Mouse (Mus musculus) cerebellum, postnatal 36 days (tissue): ENCODE data around the gene Cd55b.
"Not testable (repeated sequence)": the region's sequence is repeated elsewhere in the genome, so short reads cannot be mapped to it uniquely, and the experiment has no call there.

Experiments used
- DNase-seq, 2 experiments: peaks; one replicate each; pipeline ENCODE4 v3.0.0; 2021 to 2022; ENCODE audit warnings: mixed read lengths in 2 of 2

Gene Cd55b

DNA sequence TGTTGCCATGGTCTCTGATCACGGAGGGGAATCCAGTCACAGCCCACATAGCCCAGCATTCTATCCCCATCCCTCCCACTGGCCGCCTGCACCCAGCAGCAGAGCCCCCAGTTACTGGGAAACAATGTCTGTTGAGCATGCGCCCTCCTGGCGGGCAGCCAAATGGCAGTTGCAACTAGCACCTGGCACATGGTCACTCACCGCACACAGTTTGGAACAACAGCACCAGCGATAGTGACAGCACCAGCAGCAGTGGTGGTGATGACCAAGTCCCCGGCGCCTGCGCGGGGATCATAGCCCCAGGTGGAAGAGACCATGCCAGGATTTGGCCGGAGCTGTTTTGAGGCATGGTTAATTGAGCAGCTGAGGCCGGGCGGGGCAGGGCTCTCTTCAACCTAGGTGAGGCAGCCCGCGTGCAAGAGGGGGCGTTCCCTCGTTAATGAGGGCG is at the start of gene Cd55b:
TSS of gene Cd55b (minus strand) at position 346 of the 448 bp plus-strand sequence.
- DNase-seq: peak; percentile 28 to 47

DNA sequence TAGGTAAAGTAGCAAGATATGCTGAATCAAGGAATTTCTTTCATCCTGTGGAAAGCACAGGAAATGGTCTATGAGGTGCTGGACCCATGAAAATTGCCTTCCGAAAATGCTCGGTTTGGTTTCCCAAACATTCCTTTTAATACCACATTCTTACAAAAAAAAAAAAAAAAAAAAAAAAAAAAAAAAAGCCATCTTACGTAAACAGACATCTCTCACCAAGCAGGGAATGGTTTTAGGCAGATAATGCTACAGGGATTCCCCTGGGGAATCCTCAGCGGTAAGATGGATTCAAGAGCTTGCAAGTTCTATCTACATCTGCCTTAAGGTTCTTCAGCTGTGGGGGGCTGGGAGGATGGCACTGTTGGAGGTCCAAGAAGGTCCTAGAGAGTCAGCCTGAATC is 47.3 kb upstream of the Cd55b start:
- no peak for DNase-seq

DNA sequence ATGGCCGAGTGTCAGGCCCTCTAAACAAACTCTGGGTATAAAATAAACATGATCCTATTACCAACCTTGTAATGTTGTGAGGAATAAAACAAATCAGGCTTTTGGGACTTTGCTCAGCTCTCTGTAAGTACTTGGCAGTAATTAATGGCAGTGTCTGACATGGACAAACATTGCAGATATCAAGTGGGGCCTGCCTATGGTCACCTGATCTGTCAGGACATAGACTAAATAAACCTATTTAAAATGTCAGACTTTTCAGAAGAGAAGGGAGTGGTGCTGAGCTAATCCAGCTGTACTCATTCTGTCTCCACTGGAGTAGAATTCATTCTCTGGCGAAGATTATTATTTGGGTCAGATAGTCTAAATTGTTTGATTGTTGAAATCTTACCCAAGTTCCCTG is 44.6 kb upstream of the Cd55b start:
- no peak for DNase-seq

DNA sequence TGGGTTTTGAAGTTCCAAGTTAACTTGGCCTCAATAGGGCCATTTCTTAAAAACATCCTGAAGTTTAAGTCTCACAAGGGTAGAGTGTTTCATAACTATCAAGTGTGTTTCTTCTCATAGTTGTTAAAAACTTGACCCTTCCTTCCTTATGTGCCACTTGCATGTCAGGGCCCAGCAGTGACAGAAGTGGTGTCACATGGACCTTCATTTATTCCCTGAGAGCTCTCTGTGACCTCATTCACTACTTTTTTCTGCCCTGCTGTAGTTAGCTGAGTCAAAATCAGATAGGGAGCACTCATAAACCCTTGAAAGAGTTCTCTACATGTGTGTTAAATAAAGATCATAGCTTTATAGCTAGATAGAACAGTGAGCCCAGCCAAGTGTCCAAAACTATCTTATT is 41.4 kb upstream of the Cd55b start:
- DNase-seq: no peak

DNA sequence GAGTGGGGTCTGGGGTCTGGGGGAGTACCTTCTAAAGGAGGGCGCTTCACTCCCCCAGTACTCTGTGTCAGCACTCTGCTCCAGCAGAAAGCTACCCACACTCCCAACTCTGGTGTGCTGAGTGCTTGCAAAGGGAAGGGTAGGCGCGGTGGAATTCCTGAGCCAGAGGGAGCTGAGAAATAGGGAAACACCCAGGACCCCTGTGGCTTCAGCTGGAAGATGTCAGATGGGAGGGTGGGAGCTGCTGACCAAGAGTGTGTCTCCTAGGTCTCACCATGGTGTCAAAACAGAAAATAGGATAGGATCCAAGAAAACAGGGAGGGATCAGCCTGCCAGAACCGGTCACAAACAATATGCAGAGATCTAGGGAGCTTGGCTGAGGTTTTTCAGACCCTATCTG is 40.1 kb upstream of the Cd55b start:
- DNase-seq: peak; percentile 6 to 15

DNA sequence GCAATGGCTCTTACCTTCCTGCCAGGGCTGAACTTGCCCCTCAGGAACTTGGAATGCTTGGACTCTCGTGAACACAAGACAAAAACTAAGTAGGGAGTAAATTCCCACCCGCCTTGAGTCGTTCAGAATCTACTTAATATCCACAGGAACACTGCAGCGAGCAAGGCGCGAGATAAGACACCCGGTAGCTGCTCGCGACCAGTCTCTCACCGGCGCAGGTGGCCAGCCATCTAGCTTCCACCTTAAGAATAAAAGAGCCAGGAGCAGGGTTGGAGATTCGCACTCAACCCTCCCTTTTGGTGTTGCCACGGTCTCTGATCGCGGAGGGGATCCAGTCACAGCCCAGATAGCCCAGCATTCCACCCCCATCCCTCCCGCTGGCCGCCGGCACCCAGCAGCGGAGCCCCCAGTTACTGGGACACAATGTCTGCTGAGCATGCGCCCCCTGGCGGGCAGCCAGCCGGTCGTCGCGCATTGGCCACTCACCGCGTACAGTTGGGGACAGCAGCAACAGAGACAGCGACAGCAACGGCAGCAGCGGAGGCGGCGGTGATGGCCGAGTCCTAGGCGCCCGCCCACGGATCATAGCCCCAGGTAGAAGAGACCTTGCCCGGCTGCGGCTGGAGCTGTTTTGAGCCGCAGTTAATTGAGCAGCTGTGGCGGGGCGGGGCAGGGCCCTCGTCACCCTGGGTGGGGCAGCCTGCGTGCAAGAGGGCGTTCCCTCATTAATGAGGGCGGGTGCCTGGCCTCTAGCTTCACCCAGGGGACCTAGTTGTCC is 39.5 kb upstream of the Cd55b start, which contains the start of gene Cd55:
TSS of gene Cd55 (minus strand) at position 661 of the 778 bp plus-strand sequence.
- DNase-seq: peak; percentile 75 to 80

DNA sequence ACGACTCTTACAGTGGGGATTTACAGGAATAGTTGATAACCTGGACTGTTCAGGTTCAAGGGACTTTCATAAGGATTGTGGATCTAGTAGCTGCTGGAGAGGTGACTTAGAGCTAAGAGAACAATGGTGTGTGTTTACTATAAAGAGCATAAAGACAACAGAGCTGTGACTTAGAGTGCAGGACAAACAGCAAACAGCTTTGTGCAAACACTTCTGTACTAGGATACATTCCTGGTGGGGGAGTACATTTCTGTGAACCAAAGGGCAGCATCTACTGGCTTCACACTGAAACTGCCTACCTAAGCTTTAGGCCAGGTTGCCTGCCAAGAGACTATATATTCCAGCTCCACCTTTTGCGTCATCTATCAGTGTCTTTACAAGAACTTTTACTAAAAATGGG is 32.3 kb upstream of the Cd55b start:
- DNase-seq: no peak

DNA sequence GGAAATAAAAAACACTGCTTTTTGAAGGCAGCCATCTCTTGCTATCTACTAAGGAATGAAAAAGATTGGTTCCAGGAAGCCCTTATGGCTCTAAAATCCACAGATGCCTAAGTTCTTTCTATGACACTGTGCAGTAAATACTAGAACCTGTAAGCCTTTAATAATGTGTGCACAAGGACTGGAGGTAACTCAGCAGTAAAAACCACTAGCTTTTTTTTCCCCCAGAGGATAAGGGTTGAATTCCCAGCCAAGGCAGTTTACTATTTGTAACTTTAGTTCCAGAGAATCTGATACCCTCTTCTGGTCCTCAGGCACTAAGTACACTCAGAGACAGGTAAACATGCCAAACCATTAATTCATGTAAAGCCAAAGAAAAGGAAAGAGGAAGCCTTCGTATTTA is 20.1 kb upstream of the Cd55b start:
- DNase-seq: not testable (repeated sequence)

DNA sequence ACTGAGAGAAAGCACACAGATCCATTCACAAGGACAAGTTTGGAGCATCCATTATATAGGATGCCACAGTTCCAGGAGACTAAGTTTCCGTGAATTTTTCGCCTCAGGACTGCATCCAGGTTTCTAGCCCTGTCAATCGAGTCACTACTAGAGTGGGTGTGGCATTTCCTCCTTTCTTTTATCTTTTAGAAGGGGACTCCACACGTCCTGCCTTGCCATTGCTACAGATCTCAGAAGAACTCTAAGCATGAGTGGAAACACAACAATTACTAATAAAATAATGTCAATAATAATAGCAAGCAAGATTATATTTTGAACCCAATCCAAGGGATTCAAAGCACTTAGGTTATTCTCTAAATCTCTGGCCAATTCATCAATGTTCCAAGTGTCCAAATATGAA is 8.1 kb upstream of the Cd55b start:
- DNase-seq: no peak

DNA sequence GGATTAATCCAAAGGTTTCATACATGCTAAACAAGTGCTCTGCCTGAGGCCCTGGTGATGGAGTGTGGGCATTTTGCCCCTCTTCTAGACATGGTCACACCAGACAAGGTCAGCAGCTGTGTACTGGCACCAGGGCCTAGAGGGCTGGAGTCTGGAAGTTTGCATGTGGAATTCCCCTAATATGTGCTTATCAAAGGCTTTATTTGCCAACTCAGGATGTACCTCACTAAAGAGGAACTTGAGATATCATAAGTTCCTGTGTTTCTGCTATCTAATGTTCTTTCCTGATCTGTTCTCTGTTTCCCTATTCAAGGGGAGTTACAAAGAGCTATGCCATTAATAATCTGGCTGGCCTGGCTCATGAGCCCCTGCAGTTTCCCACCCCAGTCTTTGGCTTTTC is 5.9 kb upstream of the Cd55b start:
- not testable (repeated sequence) for DNase-seq

DNA sequence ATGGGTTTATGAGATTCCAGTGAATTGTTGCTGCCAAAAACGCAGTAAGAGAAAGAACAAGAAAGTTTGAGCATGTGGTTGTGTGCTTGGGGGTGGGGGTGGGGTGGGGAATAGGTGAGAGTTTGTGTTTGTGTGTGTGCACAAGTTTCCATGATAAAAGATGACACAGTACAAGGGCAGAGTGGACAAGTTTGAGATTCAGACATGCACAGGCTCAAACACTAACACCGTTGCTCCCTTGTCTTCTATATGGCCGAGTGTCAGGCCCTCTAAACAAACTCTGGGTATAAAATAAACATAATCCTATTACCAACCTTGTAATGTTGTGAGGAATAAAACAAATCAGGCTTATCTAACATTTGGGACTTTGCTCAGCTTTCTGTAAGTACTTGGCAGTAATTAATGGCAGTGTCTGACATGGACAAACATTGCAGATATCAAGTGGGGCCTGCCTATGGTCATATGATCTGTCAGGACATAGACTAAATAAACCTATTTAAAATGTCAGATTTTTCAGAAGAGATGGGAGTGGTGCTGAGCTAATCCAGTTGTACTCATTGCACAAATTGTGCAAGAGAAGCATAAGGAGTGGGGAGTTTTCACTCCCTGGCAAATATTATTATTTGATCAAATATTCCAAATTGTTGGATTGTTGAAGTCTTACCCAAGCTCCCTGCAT is 4.5 kb upstream of the Cd55b start:
- DNase-seq: not testable (repeated sequence)

DNA sequence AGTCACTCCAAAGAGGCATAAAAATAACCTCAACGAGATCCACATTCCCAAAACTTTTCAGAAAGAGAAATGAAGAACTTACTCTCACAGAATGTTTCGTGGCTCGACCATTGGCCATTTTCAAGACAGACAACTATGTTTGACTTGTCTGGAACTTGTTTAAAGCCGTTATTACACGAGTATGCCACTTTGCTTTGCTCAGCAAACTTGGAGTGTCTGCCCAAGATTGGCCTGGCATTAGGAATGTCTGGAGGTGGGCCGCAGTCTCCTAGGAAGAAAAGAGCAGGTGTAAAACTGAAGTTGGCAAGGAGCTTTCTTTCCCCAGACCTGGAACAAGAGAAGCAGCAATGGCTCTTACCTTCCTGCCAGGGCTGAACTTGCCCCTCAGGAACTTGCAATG is 776 bp downstream of the Cd55b start:
- not testable (repeated sequence) for DNase-seq

DNA sequence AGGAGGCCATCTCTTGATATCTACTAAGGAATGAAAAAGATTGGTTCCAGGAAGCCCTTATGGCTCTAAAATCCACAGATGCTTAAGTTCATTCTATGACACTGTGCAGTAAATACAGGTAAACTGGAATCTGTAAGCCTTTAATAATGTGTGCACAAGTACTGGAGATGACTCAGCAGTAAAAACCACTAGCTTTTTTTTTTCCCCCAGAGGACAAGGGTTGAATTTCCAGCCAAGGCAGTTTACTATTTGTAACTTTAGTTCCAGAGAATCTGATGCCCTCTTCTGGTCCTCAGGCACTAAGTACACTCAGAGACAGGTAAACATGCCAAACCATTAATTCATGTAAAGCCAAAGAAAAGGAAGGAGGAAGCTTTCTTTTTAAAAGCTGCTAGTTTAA is 25.7 kb downstream of the Cd55b start:
- not testable (repeated sequence) for DNase-seq

DNA sequence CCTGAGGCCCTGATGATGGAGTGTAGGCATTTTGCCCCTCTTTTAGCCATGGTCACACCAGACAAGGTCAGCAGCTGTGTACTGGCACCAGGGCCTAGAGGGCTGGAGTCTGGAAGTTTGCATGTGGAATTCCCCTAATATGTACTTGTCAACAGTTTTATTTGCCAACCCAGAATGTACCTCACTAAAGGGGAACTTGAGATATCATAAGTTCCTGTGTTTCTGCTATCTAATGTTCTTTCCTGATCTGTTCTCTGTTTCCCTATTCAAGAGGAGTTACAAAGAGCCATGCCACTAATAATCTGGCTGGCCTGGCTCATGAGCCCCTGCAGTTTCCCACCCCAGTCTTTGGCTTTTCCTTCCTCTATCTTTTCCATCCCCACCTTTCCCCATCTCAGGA is 35.5 kb downstream of the Cd55b start:
- DNase-seq: not testable (repeated sequence)

DNA sequence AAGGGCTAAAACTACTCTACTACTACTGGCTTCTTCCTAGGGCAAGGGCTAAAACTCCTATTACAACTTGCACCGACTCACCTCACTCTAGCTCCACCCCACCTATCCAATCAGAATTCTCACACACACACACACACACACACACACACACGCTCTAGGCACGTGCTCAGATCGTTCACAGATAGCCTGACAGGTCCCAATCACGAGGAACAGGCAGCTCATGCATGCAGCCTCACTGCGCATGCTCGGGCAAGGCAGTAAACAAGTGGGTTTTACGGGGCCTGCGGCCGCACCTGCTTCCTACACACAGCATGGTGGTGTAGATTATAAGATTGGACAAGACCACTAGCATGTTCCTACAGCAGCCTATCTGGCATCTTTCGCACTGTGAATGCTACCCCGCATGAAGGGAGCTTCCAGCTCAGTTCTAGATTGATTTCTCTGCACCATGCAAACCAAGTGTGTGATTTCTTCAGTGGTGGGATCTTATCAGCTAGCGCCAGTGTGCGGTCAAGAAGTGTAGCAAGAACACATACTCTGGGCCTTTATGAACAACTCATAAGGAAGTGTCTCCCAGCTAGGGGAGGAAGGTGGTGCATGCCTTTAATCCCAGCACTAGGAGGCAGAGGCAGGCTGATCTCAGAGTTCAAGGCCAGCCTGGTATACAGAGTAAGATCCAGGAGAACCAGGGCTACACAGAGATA is 44.9 kb downstream of the Cd55b start:
- DNase-seq: no peak

DNA sequence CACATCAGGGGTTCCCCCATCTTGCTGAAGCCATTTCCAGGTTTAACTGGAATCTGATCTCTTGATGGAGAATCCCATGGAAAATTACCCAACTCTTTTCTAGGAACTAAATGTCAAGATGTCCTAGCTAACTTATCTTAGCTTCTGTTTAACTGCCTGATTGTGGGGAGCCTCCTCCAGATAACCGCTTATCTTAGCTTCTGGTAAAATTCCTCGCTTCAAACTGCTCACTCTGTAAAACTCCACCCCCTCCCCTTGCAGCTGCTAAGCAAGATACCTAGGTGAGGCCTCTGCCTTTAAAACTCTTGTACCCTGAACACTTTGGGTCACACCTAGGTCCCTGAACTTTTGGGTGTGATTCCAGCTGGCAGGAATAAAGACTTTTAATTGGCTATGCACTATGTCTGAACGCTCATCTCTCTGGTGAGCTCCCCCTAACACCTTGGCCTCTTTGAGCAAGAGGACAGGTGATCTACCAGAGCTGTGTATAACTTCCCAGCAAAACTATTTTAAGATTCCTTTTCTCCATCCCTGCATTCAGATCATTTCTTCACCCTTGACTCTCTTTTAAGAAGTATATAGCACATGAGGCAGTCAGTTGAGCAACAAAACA is 48.5 kb downstream of the Cd55b start:
- DNase-seq: no peak

DNA sequence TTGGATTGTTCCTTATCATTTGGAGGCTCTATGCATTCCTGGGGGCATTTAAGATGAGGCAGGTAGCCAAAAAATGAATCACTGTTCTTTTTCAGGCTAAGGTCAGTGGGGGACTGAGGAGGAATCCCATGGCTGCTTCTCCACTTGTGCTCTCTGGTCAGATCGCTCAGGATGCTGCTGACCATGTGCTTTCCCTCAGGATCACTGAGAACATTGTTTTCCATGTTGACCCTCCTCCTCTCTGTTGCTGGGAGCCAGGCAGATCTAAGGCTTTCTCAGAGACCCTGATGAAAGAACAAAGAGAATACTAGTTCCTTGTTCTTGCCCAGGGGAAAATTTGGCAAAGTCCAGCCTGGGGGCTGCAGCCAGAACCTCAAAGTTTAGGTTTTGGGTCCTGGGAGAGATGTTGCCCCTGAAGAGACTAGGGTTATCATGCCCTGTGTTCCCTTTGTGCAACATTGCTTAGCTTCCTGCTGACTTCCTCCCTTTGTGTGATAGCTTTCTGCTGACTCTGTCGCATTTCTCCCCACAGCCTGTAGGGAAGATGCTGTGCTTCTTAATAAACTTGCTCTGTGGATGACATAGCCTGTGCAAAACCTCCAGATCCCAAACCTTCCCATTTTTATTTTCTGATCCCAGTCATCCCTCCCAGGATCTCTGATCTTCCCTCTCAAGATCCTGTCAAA is 49.3 kb downstream of the Cd55b start:
- DNase-seq: no peak

DNA sequence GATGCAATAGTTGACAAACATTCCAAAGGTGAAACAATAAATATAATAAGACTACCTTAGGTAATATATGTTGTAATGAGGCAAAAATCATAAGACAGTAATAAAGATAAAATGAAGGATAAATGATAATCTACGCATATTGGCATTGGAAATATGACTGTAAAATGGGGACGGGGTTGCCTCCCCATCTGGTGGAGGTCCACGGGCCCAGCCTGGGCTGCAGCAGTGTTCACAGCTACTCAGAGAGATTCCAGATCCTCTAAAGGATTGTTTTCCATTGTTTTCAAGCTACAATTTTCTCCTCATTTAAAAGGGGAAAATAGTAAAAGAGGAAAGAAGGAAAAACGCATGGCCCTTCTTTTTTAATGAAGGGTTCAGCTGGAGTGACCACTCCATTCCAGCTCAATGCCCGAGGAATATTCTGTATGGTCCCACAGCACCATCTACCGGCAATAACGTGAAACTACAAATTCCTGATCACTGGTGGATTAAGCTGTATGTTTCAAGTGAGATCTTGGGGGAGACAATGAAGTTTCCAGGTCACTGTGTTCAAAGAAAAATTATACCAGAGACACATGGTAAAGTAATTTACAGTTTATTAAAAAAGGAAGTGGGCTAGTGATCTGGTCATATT is 50.8 kb downstream of the Cd55b start:
- DNase-seq: peak; percentile 18 to 46

DNA sequence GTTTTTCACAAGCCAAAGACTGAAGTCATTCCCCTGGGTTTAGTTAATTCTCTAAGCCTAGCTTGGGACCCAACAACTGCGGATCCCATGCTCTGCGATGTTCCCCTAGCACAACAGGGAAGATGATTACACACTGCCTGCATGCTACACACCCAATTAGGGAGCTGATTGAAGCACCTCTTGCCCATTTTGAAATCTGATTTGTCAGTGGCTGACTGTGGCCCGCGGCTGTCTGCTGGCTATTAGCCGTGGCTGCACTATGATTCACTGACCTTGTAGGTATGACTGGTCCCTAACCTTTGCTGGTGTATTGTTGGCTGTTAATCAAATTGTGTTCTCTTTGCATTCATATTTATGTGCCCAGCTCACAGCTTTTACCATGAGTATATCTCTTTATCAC is 51.5 kb downstream of the Cd55b start:
- DNase-seq: no peak

DNA sequence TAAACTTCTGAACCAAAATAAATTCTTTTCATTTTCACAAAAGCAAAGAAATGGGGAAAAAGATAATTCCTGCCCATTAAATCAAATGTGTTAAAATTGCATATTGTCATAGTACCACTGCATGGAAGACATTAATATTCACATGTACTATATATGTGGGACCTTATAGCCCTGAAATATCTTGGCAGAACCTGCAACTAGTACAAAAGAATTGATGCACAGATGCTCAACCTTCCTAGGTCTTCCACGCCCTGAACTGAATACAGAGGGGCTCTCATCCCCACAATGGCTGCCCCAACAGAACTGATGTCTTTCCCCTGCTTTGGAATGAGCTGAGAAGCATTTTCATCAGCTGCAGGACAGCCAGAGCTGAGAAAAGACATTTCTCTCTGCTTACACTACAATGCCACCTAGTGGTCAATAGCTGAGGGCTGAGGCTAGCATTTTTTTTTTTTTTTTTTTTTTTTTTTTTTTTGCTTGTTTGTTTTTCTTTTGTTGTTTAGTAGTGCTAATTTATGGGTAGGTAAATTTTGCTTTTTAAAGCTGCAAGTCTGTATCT is 72.7 kb downstream of the Cd55b start:
- DNase-seq: peak in 1 of 2 experiments; percentile 8

DNA sequence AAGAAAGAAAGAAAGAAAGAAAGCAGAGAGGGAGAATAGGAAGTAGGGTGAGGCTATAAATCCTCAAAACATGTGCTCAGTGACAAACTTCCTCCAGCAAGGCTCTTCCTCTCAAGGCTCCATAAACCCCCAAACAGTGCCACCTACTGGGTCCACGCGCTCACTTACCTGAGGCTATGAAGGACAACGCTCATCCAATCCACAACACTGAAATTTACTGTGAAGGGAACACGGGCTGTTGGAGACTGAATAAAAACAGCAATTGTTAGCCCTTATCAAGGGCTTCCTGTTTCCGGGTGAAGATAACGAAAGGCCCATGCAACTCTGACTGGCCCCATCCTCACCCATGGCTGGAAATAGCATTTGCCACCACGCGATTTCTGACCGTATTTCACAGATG is 80.4 kb downstream of the Cd55b start:
- DNase-seq: no peak
